Mouse (Mus musculus): ENCODE measurements around the gene Arhgef40. TPM values are rescaled to one million over a fixed set of nuclear protein-coding genes. Genes with fewer than 3 reads are reported as not detected.

Gene Arhgef40
- total RNA-seq, 2 experiments from 2014 or later = 7.8 to 13.7 TPM

DNA sequence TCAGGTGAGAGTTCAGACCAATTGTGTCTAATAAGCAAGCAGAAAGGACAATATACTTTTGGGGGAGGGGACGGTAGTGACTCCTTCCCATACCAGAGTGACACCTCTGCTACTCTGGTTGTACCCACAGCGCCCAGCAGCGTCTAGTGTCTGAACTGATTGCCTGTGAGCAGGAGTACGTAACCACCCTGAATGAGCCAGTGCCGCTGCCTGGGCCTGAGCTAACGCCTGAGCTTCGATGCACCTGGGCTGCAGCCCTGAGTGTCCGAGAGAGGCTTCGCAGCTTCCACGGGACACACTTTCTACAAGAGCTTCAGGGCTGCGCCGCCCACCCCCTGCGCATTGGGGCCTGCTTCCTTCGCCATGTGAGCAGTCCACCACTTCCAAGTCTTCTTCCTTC, 13.0 kb downstream of the Arhgef40 start:
- no peak for DNase-seq (ENCODE audit: low spot score)

DNA sequence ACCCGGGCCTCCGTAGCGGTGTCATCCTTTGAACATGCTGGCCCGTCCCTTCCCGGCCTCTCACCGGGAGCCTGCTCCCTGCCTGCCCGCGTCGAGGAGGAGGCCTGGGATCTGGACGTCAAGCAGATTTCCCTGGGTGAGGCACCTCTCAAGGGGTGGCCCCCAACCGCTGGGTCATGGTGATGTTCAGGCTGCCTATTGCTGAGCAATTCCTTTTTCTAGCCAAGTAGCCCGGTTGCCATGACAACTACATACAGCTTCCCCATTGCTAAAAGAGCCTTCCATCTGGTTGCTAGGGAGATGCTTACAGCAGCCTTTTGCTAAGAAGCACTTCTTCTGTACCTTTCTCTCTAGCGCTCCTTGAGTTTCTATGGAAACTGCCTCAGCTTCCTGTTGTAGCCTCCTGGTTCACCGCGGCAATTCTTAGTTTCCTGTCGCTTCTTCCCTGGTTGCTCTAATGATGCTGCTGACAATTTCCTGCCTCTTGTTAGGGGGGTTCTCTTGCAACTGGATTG, 19.5 kb downstream of the Arhgef40 start:
- no peak for DNase-seq (ENCODE audit: low spot score)

- DNase-seq (ENCODE audit: low spot score) = no peak
These were observed 20.6 kb downstream of the Arhgef40 start for GRCm38 (mm10) chr14:52005141-52005540.

- no peak for DNase-seq (ENCODE audit: low spot score)
These were observed 21.1 kb downstream of the Arhgef40 start for GRCm38 (mm10) chr14:52005616-52006015.

- DNase-seq (ENCODE audit: low spot score) = no peak
These were observed 21.7 kb downstream of the Arhgef40 start for GRCm38 (mm10) chr14:52006241-52006640.

- DNase-seq (ENCODE audit: low spot score) = no peak
These were observed 22.3 kb downstream of the Arhgef40 start for GRCm38 (mm10) chr14:52006771-52007170.

DNA sequence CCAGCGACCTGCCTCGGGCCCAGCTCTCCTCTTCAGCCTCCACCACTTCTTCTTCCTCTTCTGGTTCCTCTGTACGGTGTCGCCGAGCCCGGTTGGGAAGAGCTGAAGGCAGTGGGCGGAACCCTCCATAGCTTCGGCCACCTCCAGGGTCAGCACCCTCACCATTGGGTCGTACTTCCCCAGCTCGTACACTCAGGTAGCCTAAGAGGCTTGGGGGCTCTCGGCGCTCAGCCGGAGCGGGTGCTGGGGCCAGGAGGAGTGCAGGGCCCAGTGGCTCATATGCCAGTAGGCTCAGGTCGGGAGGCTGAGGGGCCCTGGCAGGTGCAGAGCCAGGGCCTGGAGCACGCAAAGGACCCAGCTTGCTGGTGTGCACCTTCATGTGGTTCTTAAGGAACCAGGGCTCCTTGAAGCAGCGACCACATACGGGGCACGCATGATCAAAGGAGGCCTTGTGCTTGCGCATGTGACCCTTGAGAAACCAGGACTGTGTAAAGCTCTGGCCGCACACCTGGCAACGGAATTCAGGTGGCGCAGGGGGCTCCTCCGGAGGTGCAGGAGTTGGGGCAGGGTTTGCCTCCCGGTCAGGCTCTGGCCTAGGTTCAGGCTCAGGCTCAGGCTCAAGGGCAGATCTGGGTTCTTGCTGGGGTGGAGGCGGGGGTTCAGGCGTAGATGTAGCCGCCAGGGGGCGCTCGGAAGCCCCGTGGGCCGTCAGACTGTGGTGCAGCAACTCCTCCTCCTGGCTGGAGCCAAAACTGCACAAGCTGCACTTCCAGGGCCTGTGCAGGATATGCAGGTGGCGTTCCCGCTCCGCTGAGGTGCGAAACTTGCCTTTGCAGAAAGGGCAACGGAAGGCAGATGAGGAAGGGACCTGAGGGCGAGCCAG, 24.0 kb downstream of the Arhgef40 start:
- peak; percentile 90 for DNase-seq (ENCODE audit: low spot score)

- DNase-seq (ENCODE audit: low spot score) = no peak
These were observed 24.8 kb downstream of the Arhgef40 start for GRCm38 (mm10) chr14:52009361-52009760.

- DNase-seq (ENCODE audit: low spot score) = no peak
These were observed 25.3 kb downstream of the Arhgef40 start for GRCm38 (mm10) chr14:52009841-52010240.

DNA sequence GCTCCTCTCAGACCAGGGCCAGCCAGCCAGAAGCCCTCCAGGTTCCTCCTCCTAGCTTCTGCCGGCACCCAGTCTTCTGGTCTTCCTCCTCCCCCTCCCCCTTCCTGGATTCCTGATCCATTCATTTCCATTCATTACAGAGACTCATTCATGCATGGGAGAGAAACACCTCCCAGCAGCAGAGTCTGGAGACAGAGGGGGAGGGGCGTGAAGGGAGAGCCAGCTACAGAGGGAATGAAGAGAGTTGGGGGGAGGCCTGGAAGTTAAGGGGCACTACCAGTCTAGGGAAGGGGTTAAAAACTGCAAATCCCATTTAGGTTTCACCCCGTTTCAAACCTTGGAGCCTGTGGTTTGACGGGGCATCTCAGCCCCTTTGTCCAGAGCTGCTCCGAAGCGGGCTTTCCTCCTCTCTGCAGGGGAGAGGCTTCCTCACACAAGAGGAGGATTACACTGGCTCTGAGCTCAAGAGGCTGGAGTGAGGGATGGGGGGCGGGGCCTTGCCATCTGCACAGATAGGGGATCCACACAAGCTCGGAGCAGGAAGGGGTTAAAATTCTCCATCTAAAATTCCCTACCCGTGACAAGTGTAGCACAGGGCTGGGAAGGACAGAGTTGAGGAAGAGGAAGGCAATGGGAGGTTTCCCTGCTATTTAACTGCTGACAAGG, 26.1 kb downstream of the Arhgef40 start:
- DNase-seq (ENCODE audit: low spot score) = no peak

DNA sequence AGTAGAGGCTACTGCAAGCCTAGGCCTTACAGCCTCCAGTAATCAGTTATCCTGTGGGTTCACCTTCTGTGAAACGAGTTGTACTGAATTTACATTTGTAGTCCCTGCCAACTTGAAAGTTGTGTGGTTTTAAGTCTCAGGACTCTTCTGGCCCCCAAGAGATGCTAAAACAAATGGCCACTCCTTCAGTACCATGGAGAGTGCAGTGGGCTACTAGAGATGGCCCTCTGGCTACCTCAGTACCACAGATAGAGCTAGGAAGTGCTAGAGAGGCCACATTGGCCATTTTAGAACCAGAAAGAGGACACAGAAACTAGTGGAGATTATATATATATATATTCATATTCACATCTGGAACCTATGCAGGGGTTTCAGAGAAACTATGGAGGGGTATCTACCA, 27.2 kb downstream of the Arhgef40 start:
- no peak for DNase-seq (ENCODE audit: low spot score)

- DNase-seq (ENCODE audit: low spot score) = no peak
These were observed 27.6 kb downstream of the Arhgef40 start for GRCm38 (mm10) chr14:52012085-52012484.

GRCm38 (mm10) chr14:52012553-52012952, 28.0 kb downstream of the Arhgef40 start:
- DNase-seq (ENCODE audit: low spot score) = no peak

DNA sequence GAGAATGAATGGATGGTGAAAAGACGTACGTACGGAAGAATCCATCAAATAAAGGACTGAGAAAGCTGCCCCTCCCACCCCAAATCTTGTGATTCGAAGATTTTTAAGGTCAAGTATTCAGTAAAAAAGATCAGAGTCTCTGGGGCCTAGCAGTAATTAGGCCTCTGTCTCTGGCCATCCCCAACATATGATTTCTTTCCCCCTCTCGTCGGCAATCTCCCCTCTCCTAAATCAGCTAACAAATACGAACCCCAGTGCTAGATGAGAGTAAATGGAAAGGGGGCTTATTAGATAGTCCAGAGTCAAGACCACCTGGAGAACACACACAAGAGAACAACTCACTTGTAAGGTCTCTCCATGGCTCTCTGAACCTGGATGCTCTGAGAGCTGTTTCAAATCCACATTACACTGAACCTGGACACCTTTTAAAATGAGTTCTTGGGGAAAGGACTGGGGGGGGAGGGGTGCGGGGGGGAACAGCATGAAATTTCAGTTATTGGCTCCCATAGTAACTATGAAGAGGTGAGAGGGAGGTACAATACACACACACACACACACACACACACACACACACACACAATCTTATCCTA, 28.6 kb downstream of the Arhgef40 start:
- DNase-seq (ENCODE audit: low spot score) = no peak

- DNase-seq (ENCODE audit: low spot score) = no peak
These were observed 29.3 kb downstream of the Arhgef40 start for GRCm38 (mm10) chr14:52013771-52014219.

DNA sequence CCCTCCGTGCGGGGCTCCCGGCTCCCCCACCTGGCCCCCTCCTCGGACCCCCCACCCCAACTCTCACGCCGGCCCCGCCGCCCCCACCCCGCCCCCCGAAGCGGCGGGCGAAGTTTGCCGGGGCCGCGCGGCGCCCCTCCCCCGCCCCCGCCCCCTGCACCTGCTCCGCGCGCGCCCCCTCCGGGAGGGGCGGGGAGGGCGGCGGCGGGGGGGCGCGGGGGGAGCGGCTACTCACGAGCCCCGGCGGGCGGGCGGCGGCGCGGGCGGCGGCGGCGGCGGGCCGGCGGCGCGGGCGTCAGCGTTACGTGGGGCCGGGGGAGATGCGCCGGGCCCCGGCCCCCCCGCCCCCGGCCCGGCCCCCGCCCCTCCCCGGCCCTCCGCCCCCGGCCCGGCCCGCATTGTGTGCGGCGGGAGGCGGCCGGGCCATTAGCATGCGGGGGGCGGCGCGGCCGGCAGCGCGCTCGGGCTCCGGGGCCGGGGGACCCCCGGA, 29.8 kb downstream of the Arhgef40 start:
- no peak for DNase-seq (ENCODE audit: low spot score)

DNA sequence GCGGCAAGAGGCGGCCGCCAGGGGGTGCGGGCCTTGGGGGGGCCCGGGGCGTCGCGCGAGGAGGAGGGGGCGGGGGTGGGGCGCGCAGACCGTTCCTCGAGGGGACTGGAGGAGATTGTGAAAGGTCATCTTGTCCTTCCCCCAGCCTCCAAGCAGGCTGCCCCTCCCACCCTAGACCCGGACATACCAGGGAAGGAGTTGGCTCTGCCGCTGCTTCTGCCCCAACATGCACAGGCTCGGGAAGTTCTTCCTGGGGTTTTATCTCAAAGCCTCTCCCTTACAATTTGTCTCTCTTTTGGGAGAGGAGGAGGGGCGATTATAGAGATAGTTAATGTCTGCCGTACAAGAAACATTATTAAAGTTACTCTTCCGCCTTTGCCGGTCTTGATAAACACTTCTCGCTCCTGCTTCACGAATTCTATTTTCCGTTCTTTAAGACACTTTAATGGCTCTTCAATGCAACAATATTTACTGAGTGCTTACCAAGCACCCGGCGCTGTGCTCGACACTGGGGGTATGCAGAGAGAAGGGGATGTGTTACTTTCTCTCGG, 30.3 kb downstream of the Arhgef40 start:
- DNase-seq (ENCODE audit: low spot score) = peak; percentile 42

- no peak for DNase-seq (ENCODE audit: low spot score)
These were observed 31.1 kb downstream of the Arhgef40 start, which contains the start of gene Tmem253 for GRCm38 (mm10) chr14:52015445-52016100. Gene Tmem253 (plus strand): TSS chr14:52015658.

GRCm38 (mm10) chr14:52016625-52017405, 32.3 kb downstream of the Arhgef40 start:
- DNase-seq (ENCODE audit: low spot score) = no peak

- no peak for DNase-seq (ENCODE audit: low spot score)
These were observed 33.1 kb downstream of the Arhgef40 start for GRCm38 (mm10) chr14:52017662-52018061.

All from gastrocnemius, adult 18-20 months (tissue).